Mouse (Mus musculus) cerebellum, adult (tissue): ENCODE data around the gene Slc4a2.

Experiments used
- ATAC-seq: cut with Nextera tagmentation; 2 replicates; pipeline ENCODE4 v1.9.2; 2017; ENCODE audit warnings: mild to moderate bottlenecking, moderate library complexity, mixed read lengths; ENCODE audit not compliant: insufficient number of reproducible peaks, low FRiP score, low TSS enrichment

The Slc4a2 gene

GRCm38 (mm10) chr5:24423129-24424003, at the start of gene Slc4a2, which contains the start of gene Cdk5:
Gene Slc4a2 (plus strand): TSS chr5:24423837.
Gene Cdk5 (minus strand): TSS chr5:24423530.
- ATAC-seq, result peak; percentile 95

GRCm38 (mm10) chr5:24374216-24374615, 49.4 kb upstream of the Slc4a2 start:
- ATAC-seq, result no peak

- ATAC-seq, result no peak
These were observed 48.8 kb upstream of the Slc4a2 start for GRCm38 (mm10) chr5:24374666-24375328.

- no peak for ATAC-seq
These were observed 44.9 kb upstream of the Slc4a2 start for GRCm38 (mm10) chr5:24378700-24379099.

- ATAC-seq, result no peak
These were observed 44.1 kb upstream of the Slc4a2 start for GRCm38 (mm10) chr5:24379501-24379900.

- ATAC-seq, result no peak
These were observed 43.1 kb upstream of the Slc4a2 start for GRCm38 (mm10) chr5:24380499-24380898.

GRCm38 (mm10) chr5:24381486-24381885, 42.2 kb upstream of the Slc4a2 start:
- no peak for ATAC-seq

GRCm38 (mm10) chr5:24381988-24382387, 41.6 kb upstream of the Slc4a2 start:
- no peak for ATAC-seq

- peak; percentile 87 for ATAC-seq
These were observed 40.4 kb upstream of the Slc4a2 start for GRCm38 (mm10) chr5:24383026-24383859.

- ATAC-seq, result no peak
These were observed 39.2 kb upstream of the Slc4a2 start for GRCm38 (mm10) chr5:24384407-24384806.

- ATAC-seq, result no peak
These were observed 38.3 kb upstream of the Slc4a2 start for GRCm38 (mm10) chr5:24385374-24385773.

- no peak for ATAC-seq
These were observed 37.6 kb upstream of the Slc4a2 start for GRCm38 (mm10) chr5:24385887-24386550.

GRCm38 (mm10) chr5:24387264-24388241, 36.1 kb upstream of the Slc4a2 start:
- ATAC-seq, result no peak

GRCm38 (mm10) chr5:24388246-24388915, 35.3 kb upstream of the Slc4a2 start:
- no peak for ATAC-seq

GRCm38 (mm10) chr5:24389011-24389657, 34.5 kb upstream of the Slc4a2 start:
- no peak for ATAC-seq

- no peak for ATAC-seq
These were observed 34.0 kb upstream of the Slc4a2 start for GRCm38 (mm10) chr5:24389658-24390020.

GRCm38 (mm10) chr5:24391864-24392263, 31.8 kb upstream of the Slc4a2 start, which contains the start of gene Atg9b:
Gene Atg9b (minus strand): TSS chr5:24392143.
- ATAC-seq, result no peak

- no peak for ATAC-seq
These were observed 30.9 kb upstream of the Slc4a2 start for GRCm38 (mm10) chr5:24392724-24393123.
